Mouse (Mus musculus) forelimb bud, embryonic 11.5 days (tissue): ENCODE results near the gene Mterf1b.
A peak's percentile ranks its signal among the peaks of the same experiment; 100 is the strongest.
"Not testable (repeated sequence)": the region's sequence is repeated elsewhere in the genome, so short reads cannot be mapped to it uniquely, and the experiment has no call there.

Source experiments
- DNase-seq: peaks from one replicate; pipeline ENCODE4 v3.0.0-alpha.2; 2012; ENCODE audit warnings: low read depth, low spot score

Mterf1b gene

GRCm38 (mm10) chr5:4191671-4192480 is at the start of gene Mterf1b:
Gene Mterf1b (plus strand): TSS chr5:4192367.
- not testable (repeated sequence) for DNase-seq

DNA sequence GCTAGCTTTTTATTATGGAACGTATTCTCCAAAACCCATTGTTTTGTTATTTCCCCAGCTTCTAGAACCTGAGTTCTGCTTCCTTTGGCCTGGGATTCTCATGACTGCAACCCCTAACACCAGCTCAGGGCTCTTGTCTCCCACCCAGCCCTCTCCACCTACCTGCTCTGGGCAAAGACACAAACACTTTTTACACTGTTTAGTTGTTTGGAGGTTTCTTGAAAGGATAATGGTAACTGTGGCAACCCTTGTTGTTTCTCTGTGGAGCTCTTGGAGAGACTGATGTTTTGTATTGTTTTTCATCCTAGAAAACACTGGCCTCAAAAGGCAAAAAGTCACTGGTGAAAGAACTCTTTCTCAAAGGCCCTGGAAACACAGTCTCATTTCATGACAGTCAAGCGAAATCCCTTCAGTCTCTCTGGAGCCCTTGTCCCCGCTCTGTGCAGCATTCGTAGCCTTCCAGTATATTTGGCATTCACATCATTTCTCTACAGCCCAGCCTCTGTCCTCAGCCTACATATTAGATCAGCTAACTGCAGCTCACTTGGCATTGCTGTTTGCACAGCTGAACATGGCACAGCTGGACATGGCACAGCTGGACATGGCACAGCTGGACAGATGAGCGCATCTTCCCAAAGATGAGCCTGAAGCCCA is 32.6 kb upstream of the Mterf1b start:
- DNase-seq, result not testable (repeated sequence)

DNA sequence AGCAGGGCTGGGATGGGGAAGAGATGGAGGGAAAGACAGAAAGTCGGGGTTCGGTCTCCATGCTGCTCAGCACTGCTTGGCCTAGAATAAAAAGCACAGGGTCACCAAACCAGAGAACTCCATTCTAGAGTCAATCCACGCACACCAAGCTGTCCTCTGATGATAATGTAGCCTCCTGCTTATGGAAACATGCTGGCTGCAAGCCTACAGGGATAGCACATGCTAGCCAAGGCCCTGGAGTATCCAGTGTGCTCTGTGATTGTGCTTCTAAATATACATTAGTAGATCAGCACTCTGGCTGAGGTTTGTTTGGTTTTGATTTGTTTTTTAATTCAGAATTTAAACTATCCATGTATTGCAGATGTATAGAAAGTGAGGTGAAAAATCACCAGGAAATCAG is 30.6 kb upstream of the Mterf1b start:
- DNase-seq, result no peak

DNA sequence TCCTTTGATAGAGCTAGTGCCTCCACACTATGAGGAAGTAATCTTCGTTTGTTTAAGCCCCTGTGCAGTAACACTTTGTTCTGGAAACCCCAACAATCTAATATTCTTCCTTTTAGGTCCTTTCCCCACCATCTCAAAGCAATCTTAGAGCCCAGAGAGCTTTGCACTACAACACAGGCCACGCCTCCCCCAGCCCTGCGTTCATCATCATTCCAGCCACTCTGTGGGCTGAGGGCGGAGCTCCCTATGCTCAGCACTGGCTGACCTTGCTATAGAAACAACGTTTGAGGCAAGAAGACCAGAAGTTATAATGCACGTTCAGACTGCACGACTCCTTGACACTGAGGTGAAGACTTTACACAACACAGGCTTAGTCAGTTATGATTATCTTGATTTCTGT is 29.7 kb upstream of the Mterf1b start:
- no peak for DNase-seq

GRCm38 (mm10) chr5:4167813-4168529 is 24.2 kb upstream of the Mterf1b start:
- not testable (repeated sequence) for DNase-seq

DNA sequence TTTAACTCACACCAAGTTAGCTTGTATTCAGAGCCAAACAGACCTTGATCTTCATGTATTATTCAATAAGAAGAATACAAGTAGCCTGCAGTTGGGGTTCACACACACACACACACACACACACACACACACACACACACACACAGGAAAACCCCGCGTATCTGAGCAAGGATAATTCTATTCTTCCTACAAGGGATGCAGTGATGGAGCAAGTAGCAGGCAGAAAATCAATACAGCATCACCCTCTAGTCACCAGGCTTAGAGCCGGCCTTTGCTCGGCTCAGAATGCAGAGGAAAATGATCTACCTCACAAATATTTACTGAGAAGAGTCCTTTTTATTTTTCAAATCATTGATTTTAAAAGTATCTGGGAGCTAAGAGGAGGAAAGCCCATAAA is 23.6 kb upstream of the Mterf1b start:
- not testable (repeated sequence) for DNase-seq

DNA sequence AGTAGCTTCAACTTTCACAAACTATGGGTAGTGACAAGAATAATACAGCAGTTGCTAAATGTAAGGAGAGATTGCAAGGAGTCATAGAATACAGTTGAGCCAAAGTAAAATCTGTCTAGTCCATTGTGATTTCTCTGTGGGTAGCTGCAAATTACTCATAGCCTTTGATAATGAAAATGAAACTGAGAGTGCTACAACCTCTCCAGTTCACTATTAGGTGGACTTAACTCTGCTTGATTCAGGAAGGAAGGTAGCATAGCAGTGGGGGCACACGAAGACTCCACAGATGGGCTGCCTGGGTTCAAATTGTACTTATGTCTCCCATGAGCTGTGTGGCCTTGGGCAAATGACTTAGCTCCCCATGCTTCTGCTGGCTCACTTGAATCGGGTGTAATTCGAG is 15.7 kb upstream of the Mterf1b start:
- DNase-seq, result not testable (repeated sequence)

DNA sequence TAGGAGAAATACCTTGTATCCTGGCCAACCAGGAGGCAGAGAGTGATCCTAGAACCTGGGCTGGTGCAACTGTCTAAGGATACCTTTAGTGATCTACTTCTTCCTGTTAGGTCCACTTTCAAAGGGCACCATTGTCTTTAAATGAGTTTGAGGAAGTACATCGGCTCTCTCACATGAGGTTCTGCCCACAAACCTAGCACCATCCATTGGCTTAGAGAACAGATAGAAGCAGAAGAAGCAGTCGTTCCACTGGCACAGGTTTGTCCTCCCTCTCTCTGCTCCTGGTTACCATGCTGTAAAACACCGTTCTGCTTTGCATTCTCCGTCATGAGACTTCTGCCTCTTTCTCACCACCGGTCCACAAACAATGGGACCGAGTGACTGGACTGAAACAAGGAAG is 12.8 kb upstream of the Mterf1b start:
- DNase-seq, result no peak

GRCm38 (mm10) chr5:4186815-4187214 is 5.4 kb upstream of the Mterf1b start:
- no peak for DNase-seq

GRCm38 (mm10) chr5:4192481-4193246 is 497 bp downstream of the Mterf1b start:
- DNase-seq, result not testable (repeated sequence)

GRCm38 (mm10) chr5:4193247-4193628 is 1.1 kb downstream of the Mterf1b start:
- DNase-seq, result no peak

DNA sequence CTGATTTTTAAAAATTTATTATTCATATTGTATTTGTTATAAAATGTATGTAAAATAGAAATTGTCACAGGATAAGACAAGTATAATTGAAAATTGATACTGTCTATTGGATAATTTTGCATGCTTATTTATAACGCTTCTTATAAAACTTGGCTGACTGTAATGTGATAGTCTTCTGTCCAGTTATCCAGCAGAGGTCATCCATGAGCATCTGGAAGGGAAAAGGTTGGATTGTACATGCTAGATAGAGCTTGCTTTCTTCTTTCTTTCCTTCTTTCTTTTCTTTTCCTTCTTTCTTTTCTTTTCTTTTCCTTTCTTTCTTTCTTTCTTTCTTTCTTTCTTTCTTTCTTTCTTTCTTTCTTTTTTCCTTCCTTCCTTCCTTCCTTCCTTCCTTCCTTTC is 2.0 kb downstream of the Mterf1b start:
- no peak for DNase-seq

DNA sequence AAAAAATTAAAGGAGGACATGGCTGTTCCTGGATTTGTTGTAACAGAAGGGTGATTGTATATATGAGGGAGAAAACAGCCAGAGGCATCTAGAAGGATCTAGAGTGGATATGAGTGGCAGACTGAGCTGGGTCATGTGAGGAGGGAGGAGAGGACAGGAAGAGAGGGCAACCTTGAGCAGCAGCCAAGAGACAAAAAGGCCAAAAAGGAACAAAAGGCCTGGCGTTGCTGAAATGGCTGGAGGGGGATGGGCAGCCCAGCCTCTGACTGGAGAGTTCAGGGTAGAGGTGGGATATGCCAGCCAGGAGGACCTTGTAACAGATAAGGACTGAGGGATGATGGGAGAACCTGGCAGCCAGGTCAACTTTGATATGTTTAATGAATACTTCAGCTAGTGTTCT is 2.9 kb downstream of the Mterf1b start:
- no peak for DNase-seq

GRCm38 (mm10) chr5:4201368-4201767 is 9.2 kb downstream of the Mterf1b start:
- peak; percentile 33 for DNase-seq

DNA sequence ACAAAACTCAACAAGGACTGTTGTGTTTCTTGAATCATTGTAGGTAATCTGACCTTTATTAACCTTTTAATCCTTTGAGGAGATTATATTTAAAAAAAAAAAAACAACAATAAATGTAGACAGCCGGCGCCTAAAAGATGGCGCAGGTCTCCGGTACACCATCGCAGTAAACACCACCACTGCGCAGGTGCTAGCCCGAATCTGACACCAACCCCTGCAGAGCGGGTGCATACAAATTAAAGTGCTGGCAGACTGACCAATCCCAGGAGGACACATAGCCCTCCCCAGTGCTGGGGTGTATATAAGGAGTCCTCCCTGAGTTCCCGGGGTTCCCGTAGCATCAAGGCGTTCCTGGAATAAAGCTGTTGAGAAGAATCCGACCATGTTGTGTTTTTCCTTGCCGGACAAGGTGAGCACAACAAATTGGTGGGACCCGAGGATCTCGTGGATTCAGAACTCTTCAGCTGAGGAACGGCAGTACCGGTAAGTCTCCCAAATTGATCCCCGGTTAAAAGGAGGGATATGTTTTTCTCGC is 10.2 kb downstream of the Mterf1b start:
- not testable (repeated sequence) for DNase-seq

GRCm38 (mm10) chr5:4210082-4210481 is 17.9 kb downstream of the Mterf1b start:
- DNase-seq, result not testable (repeated sequence)

- no peak for DNase-seq
Measured at GRCm38 (mm10) chr5:4221309-4221708, 29.1 kb downstream of the Mterf1b start.

DNA sequence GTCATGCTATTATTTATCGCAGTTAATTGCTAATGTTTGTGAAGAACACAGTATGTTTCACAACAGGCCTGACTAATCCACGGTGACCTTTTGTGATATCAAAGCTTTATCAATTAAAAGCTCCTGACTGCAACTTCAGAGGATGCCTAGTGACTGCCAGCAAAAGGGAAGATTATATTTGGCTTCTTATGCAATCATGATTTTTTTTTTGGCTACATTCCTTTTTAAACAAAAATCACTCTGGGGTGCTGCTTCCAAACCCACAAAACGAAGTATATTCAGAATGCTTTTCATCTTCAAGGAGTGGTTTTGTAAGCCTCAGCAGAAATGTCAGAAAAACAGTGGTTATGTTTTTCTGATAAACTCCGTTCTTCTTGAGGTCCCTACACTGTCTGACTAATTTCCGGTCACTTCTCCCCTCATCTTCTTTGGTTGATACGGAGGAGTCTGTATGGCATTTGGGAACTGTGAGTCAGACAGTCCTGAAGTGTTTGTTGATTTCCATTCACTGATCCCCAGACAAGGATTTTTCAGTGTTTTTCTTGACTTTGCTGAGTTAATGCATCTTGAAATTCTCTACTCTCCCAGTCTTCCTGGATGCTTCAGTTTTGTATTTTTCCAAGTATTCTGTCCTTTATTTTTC is 29.9 kb downstream of the Mterf1b start:
- DNase-seq, result no peak

DNA sequence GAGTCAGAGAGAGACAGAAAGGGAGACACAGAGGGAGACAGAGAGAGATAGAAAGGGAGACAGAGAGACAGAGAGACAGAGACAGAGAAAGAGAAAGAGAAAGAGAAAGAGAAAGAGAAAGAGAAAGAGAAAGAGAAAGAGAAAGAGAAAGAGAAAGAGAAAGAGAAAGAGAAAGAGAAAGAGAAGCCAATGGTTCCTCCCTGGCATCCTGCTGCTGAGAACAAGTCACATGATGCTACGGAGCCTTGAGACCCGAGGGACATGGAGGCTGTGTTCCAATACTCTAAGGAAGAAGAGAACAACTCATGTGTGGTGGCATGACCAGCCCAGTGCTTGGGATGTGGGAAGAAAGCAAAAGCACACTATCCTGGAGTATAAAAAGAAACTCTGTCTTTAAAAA is 40.0 kb downstream of the Mterf1b start:
- no peak for DNase-seq

DNA sequence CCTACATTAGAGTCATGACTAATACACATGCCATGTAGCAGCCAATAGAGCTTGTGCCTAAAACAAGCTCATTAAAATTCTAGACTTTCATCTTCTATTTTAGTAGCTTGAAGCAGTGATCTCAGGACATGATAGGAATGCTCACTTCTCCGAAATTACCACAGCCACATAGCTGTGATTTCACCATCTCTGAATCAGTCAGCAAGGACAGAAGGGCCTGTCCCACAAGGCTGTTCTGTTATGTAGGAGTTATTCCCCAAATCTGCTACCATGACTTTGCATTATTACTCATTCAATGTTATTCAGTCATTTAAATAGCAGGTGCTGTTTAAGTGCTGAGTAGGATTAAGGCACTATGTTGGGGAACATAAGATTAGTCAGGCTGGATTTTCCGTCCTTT is 42.3 kb downstream of the Mterf1b start:
- DNase-seq, result no peak

- no peak for DNase-seq
Measured at GRCm38 (mm10) chr5:4240120-4240519, 48.0 kb downstream of the Mterf1b start.
